Mouse (Mus musculus): ENCODE measurements around the gene Rps10.

DNA sequence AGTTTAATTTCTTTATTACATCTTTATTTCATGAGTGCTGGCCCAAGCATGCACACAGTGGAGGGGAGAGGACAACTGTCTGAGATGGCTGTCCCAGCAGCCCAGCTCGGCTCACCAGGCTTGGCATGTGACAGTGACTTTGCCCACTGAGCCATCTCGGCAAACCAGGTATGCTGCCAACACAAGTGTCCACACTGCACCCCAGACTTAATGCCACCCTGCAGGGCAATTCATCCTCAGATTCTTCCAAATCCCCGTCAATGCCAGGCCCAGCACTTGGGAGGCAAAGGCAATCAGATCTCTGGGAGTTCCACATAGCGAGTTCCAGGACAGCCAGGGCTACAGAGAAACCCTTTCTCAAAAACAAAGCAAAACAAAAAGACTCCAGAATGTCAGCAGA, 23.5 kb downstream of the Rps10 start:
- TF ChIP-seq CTCF (IDR thresholded peaks at IDR 0.05; ENCODE audit: extremely low read depth, insufficient read length, insufficient replicate concordance, low read depth, low read length) (no peak), POLR2A (IDR thresholded peaks at IDR 0.05; ENCODE audit: low read depth, low read length) (no peak)

Data from small intestine, adult 2 months (tissue).